Mouse (Mus musculus) ovary, adult 18-20 months (tissue): ENCODE results near the gene Usp36.
A peak's percentile ranks its signal among the peaks of the same experiment; 100 is the strongest.

Experiments
- DNase-seq: peaks from one replicate; pipeline ENCODE4 v3.0.0; 2022; ENCODE audit warnings: low spot score, mixed read lengths

Gene Usp36

GRCm38 (mm10) chr11:118298810-118299209, 8.8 kb upstream of the Usp36 start:
- no peak for DNase-seq

DNA sequence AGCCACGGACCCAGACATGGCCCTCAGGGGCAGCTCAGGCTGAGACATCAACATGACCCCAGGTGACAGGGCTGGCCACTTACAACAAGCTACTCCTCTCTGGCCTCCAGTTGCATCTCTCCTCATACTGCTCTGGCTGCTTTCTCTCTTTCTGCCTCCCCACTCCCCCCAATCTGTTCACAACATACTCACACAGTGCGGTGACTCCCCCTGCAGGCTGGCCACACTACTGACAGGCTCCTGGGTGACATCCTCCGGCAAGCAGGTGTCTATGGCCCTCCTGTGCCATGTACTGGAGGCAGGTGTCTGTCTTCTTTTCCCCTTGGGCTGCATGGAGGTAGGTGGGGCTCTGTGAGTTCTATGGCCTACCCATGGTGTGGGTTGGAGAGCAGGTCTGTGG, 7.9 kb upstream of the Usp36 start:
- no peak for DNase-seq

DNA sequence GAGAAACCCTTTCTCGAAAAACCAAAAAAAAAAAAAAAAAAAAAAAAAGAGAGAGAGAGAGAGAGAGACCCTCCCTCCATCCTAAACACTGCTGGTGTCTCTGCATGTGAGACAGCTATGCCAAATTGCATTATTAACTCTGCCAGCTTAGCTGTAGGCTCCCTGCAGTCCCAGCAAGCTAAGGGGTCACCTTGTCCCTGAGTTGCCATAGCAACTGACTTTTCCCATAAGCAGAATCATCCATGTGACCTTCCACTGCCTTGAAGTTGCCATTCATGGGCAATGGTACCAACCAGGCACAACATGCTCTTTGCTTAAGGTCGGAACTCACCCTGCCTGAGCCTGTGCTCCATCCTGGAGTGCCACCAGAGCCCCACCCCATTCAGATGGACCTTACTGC, 5.0 kb upstream of the Usp36 start:
- peak; percentile 34 for DNase-seq

GRCm38 (mm10) chr11:118292671-118293070, 2.6 kb upstream of the Usp36 start:
- no peak for DNase-seq

- DNase-seq = no peak
Measured at GRCm38 (mm10) chr11:118289562-118289961, 482 bp downstream of the Usp36 start.

GRCm38 (mm10) chr11:118289037-118289511, 970 bp downstream of the Usp36 start:
- no peak for DNase-seq

DNA sequence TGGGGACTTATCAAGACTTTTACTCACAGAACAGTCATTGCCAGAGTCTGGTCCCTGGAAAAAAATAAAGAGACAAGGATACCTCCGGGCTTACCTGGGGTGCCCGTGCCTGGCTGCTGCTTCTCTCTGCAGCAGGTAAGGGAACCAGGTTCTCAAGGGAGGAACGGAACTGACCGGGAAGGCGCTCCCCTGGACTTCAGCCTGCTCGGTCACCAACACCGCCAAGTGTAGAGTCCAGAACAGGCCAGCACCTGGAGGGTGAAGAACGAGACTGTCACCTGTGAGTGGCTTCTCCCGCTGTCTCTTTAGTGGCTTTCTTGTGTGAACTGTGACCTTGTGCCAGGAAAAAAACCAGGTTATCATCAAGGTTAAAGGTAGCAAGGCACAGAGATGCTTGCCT, 2.5 kb downstream of the Usp36 start:
- DNase-seq = no peak

DNA sequence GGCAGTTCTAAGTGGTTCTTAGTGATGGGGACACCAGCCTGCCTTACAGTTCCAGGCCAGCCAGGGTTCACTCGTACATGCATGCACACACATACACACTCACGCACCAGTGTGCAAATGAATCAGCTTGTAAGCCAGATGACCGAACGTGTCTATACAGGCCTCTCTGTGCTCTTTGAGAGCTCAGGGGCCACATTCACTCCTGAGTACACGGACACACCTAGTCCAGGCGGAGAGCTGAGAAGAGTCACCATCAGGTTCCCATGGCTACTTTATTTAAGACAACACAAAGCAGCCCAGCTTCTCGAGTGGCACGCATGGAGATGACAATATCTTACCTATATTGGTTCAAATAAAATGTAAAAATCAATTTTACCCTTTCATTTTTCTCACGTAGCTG, 3.6 kb downstream of the Usp36 start:
- DNase-seq = no peak

- DNase-seq = no peak
Measured at GRCm38 (mm10) chr11:118285791-118286190, 4.3 kb downstream of the Usp36 start.

DNA sequence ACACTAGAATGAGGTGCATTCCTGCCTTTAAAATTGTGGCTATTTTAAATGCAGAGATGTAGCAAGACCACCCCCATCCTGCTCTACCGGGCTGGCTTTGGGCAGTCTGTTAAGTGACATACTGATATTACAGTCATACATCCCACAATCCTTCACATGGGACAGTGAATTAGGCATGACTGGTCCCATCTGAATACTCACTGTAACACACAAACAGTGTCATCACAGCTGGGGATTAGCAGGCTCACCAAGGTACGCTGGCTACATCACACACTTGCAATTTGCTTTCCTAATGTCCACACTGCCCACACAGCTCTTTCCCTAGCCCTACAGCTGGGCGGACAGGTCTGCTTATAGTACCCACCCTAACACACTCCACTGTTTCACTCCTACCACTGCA, 9.8 kb downstream of the Usp36 start:
- DNase-seq = no peak

DNA sequence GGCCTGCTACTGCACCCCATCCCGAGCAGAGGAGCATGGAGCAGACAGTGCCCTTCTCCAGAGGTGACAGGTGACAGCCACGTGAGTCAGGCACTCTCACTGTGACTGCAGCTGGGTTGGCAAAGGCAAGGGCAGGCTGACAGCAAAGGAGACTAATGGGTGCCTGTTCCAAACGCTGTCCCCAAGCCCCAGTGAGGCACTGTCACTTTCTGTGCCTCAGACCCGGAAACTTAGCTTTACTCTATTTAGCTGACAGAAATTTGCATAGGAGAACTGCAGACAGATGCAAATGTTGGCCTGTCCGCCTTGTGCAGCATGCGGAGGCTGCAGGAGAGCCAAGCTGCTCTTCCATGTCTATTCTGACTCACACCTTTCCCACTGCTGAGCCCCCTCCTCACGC, 13.7 kb downstream of the Usp36 start:
- DNase-seq = no peak

GRCm38 (mm10) chr11:118275092-118275491, 15.0 kb downstream of the Usp36 start:
- DNase-seq = no peak

- DNase-seq = no peak
Measured at GRCm38 (mm10) chr11:118269827-118270226, 20.2 kb downstream of the Usp36 start.

- DNase-seq = no peak
Measured at GRCm38 (mm10) chr11:118266666-118267046, 23.4 kb downstream of the Usp36 start.

DNA sequence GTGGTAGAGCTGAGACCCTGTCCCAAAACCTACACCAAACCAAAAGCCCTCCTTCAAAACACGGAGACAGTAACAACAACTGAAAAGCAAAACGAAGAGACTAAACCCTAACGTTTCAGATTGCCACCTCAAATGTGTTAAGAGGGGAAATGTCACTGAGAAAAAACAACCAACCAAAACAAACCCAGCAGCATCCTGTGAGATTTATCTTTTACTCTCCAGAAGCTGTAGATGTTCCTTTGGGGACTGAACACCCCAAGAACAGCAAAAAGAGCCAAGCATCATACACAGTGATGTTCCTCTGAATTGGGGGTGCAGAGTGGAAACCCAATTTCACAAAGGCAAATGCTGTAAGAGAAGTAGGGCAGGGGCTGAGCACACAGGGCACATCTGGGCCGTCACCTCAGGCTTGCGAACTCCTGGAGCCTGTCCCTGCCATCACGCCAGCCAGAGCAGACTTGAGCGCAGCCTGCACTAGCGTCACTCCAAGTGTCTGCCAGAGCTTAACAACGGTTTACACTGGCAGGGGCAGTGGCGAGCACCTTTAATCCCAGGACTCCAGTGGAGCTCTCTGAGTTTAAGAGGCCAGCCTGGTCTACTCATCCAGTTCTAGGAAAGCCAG, 23.9 kb downstream of the Usp36 start:
- DNase-seq = no peak

DNA sequence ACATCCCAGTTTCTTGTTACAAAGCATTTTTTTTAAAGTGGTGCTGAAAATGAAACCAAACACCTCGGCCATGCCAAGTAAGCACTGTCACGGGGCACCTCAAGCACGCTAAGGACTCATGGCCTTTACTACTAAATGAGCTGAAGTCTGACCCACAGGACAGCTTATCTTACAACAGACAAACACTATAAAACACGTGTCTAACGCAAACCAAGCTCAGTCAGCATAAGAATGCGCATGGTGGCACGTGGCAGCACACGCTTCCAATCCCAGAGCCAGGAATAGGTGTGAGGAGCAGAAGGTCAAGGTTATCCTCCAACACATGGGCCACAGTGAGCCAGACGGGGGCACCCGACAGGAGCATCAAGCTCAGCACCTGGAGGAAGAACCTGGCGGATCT, 24.4 kb downstream of the Usp36 start:
- DNase-seq = no peak

DNA sequence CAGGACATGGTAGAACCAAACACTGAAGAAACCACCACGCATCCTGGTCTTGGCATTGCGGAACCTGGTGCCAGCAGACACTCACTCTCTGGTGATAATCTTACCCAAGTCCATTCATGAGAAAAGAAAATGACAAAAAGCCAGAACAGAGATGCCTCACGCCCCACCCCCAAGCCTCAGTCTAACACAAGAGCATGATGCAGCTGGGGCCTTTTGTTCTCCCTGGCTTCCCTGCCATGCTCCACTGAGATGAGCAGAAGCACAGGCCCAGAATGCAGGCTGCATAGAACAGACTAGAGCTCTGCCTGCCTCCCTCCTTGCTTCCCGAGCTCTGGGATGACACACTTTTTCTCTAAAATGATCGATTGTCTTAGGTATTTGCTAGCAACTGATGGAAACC, 26.9 kb downstream of the Usp36 start:
- no peak for DNase-seq

DNA sequence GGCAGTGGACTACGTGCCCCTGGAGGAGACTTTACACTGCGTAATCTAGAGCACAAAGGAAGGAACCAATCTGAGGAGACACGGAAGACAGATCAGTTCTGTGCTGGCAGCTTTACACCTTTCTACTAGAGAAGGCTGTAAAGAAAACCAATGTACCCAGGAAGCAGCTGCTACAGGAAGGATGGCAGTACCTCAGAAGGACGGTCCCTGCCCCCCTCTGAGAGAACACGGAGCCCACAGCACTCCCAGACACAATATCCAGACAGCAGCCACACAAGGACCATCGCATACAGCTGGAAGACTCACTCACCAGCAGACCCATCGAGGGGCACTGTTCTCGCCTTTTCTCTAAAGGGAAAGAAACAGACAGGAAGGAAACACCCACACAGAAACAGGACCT, 30.0 kb downstream of the Usp36 start:
- DNase-seq = no peak

- DNase-seq = no peak
Measured at GRCm38 (mm10) chr11:118259580-118259979, 30.5 kb downstream of the Usp36 start.

DNA sequence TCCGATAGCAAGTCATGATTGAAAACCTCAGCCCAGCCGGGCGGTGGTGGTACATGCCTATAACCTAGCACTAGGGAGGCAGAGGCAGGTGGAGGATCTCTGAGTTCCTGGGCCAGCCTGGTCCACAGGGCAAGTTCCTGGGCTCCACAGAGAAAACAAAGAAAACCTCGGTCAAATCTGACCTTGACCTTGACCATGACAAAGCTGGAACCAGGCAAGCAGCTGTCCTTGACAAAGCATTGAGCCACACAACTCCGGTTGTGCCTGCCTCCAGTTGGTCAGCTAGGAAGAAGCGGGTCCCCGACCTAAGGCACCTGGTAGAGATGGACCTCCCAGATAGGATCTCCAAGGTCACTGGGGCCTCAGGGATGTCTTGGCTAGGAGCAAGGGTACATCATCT, 33.7 kb downstream of the Usp36 start:
- peak; percentile 33 for DNase-seq

- peak; percentile 43 for DNase-seq
Measured at GRCm38 (mm10) chr11:118254159-118254951, 35.7 kb downstream of the Usp36 start.

- DNase-seq = no peak
Measured at GRCm38 (mm10) chr11:118253447-118254158, 36.4 kb downstream of the Usp36 start.

- DNase-seq = no peak
Measured at GRCm38 (mm10) chr11:118249012-118249383, 41.0 kb downstream of the Usp36 start.
